ENCODE assay signal across 8 mouse cellular contexts in the genomic region with DNA sequence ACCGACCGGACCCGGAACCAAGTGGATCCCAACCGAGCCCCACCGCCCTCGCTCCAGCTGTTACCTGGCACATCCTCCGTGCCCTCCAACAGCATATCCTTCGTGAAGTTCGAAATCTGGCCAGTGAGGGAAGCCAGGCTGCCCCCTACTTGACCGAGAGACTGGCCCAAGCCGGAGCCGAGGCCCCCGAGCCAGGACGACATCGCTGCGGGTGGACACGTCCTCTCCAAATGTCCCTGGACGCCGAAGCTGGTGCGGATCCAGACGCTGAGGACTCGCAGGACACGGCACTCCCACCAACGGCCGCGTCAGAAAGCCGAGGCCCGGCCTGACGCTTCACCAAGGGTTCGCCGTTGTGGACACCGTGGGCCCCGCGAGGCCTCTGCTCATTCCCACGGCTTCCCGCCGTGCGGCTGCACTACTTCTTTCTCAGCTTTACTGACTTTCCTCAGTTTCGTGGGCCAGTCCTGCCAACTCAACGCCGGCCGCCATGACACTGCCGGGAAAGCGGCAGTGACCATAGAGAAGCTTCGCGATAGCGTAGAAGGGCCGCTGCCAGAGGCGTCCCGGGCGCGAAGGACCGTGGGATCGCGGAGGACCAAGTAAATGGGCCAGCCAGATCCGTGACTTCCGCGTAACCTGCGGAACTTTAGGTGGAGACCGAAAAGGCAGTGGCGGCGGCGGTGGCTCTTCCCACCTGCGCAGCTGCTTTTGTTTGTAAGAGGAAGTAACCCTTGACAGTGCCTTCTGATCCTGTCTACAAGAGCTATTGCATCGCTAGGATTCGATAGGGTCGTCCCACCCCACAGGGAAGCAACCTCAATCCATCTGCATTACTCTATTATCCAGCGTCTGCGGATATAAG. TPM values are rescaled to one million over a fixed set of nuclear protein-coding genes. Genes with fewer than 3 reads are reported as not detected.
DNase-seq lines count a peak whose midpoint lies in the region; ATAC-seq lines count a peak whose summit lies in the region.

TSS of gene Trip11 (minus strand) at position 642 of the 865 bp plus-strand sequence.

- peak within 1 kb of the TSS; percentile 60 for H3K4me2 ChIP-seq in intestine, embryonic 15.5 days (replicated peaks)

- intact Hi-C loops in gastrocnemius, postnatal 36 days (cut with DNase I) = loop anchor here (5.0 kb wide), 1 partner anchor 44 kb away; the partner anchor contains the start of gene Atxn3
- intact Hi-C loops in left cerebral cortex, postnatal 14 days (cut with DNase I) = no loop called here

- H3K27me3 ChIP-seq in intestine, embryonic 15.5 days (replicated peaks) = no peaks in the 10 kb centered on the region

- DNase-seq in adrenal gland, adult 2 months = peak; percentile 94
- DNase-seq in embryo, embryonic 11 days = peak; percentile 95
- peak; percentile 86 to 88 for DNase-seq in gastrocnemius, postnatal 36 days
- peak; percentile 90 to 91 for DNase-seq in left cerebral cortex, postnatal 14 days (ENCODE audit: low spot score in 2 of 2)
- DNase-seq in right cerebral cortex, postnatal 14 days = peak; percentile 89
- DNase-seq in urinary bladder, postnatal 25 days (ENCODE audit: low spot score) = peak; percentile 83

- H3K9ac ChIP-seq in intestine, embryonic 15.5 days = peak within 1 kb of the TSS; percentile 72

- peaks cover 9% of the 10 kb centered on the region; the same call in 1 of the 2 replicates for H3K4me1 ChIP-seq in intestine, embryonic 15.5 days (replicated peaks)

- 0 out of 2 replicates have a peak, but pooled peaks cover 8% of the 10 kb centered on the region for H3K36me3 ChIP-seq in intestine, embryonic 15.5 days

- under 1% methylated on average over 69 of the region's 69 CpGs for WGBS in intestine, embryonic 15.5 days

- ATAC-seq in intestine, embryonic 15.5 days = peak; percentile 98
- ATAC-seq in megakaryocyte-erythroid progenitor cell, adult 5-6 weeks (replicated peaks; ENCODE audit: low FRiP score, low TSS enrichment, poor library complexity, severe bottlenecking) = peak; percentile 93

- H3K4me3 ChIP-seq in intestine, embryonic 15.5 days (replicated peaks) = peak within 1 kb of the TSS; percentile 59

- H3K9me3 ChIP-seq in intestine, embryonic 15.5 days = no peaks in the 10 kb centered on the region

- H3K27ac ChIP-seq in intestine, embryonic 15.5 days = peak within 1 kb of the TSS; percentile 88

RNA-seq across cellular contexts. Expression of gene Trip11, which starts in this region (rescaled TPM):
- 10 to 100 TPM; 28.4 to 40.6 TPM for total RNA-seq in adrenal gland, adult 2 months (2021)
- 1.6 and 4.1 TPM in 2 replicates for polyA plus RNA-seq in adrenal gland, adult 2 months (2012; rRNA removed)
- total RNA-seq in gastrocnemius, postnatal 36 days (2021) = 10 to 100 TPM; 22.7 to 24.2 TPM
- polyA plus RNA-seq in intestine, embryonic 15.5 days (2015; fragmentation: Nextera tagmentation; extraction: Ambion mirVana) = 29.5 and 31.2 TPM in 2 replicates
- total RNA-seq in left cerebral cortex, postnatal 14 days (2021) = 10 to 100 TPM; 24.3 to 25.2 TPM
- 25.8 and 31.7 TPM in 2 replicates for total RNA-seq in megakaryocyte-erythroid progenitor cell, adult 5-6 weeks (2014; fragmentation: Nextera tagmentation)
- 31.2 and 46.2 TPM in 2 replicates for total RNA-seq in megakaryocyte-erythroid progenitor cell, adult 5-6 weeks (2017)

Comparison
In these comparisons a context has a peak if more than half of its experiments do, and no peak if none do; other contexts are left out.
1. Peak in every context shown above with its lines: DNase-seq, ATAC-seq, H3K4me3 ChIP-seq and H3K27ac ChIP-seq.